Mouse (Mus musculus) spleen, postnatal 14 days (tissue): ENCODE results near the gene Sorcs1.

Experiments
- DNase-seq, 2 experiments: peaks; one replicate each; pipeline ENCODE4 v3.0.0; 2021 to 2022; ENCODE audit warnings: low spot score in 2 of 2

Sorcs1 gene

DNA sequence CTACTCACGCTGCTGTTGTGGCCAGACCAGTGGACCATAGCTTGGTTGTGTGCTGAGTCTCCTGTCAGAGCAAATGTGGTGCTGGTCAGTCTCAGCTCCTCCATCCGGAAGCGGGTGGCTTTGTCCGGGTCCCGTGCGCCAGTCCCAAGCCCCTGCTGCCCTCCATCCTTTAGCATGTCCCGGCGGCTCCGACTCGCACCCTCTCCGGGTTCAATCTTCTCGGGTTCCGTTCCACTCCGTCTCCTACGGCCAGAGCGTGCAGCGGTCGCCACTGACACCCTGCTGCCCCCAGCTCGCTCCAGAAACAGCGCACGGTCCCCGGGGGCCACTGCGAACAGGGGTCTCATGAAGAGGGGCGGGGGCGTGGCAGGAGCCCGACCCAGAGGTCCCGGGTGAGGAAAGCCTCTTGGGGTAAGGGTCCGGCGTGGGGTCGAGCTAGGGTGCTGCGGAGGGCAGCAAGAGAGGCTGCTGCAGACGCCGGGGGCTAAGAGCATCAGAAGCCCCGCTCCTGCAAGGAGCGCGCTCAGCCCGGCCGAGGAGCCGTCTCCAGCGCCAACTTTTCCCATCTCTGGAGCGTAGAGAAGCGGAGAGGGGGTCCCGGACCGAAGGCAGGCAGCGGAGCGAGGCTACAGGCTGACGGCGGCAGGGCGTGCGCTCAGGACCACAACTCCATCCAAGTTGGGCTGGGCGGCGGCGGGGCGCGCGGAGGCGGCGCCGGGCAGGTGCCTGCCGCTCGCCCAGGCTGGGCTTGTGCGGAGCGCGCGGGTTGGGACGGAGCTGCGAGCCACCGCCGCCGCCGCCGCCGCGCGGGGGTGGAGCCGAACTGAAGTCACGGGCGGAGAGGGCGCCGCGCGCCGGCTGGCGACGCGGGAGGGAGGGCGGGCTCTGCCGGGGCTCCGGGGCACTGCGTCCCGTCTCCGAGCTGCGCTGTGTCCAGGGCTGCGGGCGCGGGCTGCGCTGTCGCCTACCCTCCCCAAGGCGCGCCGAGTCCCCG lies at the start of gene Sorcs1:
Sorcs1 (minus strand) TSS at position 744 of the 994 bp plus-strand sequence.
- DNase-seq: no peak

DNA sequence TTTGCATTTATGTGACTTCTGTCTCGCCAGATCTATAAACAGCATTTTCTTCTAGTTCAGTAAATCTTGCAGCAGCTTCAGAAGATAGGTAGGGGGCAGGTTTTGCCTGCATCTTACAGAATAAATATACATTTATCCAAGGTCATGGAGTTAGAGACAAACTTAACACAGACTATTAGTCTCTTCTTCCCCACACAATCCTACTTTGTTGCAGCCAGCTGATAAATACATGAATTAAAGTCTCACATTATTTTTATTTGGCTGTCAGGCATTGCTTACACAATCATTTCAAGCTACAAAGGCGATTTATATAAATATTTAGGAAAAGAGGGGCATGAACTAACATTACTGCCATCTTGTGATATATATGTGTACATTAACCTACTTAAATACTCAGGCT lies 4.8 kb upstream of the Sorcs1 start:
- DNase-seq: no peak

DNA sequence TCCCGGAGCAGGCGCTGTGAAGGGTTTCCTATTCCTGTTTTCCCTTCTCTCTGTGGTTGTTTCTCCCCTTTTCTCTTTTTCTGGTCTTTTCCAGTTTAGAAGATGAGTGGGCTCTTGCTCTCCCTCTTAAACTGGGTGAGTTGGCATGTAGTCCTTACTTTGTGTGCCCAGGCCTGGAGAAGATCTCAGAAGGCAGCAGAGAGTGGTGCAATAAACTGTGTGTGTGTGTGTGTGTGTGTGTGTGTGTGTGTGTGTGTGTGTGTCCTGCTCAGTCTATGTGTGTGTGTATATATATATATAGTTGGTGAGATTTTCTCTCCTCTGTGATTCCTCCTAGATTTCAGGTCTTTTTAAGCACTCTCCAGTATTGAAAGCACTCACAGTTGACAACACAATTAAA lies 500 bp upstream of the Sorcs1 start:
- no peak for DNase-seq

DNA sequence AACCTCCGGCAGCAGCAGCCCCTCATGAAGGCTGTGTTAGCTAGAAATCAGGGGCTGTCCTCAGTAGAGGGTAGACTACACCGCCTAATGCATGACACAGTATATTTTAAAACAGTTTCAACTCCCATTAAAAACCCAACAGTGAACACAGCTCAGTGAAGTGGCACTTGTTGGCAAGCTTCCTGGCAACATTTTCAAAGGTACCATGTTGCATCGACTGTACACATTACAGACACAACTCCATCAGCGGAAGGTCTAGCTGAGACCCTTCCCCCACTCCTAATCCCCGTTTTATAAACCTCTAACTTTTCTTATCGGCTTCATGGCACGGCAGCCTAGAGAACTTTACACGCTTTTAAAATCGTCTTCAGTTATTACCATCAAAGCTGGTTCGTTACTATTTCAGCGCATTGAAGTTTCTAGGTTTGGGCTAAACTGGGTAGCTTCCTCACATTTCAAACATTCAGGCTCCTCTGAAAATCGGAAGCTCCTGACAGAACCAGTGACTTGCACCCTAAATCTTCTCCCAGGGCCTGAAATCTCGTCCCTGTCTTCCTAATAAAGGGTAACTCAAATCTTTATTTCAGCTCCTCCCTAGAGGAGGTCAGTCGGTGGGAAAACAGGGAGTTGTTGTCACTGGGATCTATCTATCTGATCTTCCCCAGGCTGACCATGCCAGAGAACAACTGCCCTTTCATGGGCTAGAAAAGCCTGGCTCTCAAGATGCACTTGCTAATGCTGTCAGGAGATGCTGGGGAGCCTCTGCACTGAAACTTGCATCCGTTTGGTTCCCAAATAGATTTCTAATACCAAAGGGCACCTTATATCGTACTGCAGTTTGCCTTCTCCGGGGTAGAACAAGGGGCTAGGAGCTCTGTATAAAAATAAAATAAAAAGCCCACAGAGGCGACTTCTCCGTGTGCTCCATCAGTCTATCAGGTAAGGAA lies 1.6 kb downstream of the Sorcs1 start:
- no peak for DNase-seq

DNA sequence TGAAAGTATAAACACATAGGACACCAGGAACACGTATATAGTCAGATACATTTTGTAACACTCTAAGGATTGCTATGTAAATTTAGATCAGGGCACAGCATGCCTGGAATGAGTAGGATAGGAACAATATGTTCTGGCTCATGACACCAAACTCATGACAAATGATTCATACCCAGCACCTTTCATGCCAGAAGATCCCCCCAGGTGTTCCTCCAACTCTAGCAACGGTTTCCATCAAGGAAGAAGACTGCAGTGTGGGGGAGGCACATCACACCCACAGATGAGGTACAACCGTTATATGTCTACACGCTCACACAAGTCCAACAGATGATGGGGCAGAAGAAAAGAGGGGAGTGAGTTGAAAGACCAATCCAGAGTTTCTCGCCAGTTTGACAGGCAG lies 3.5 kb downstream of the Sorcs1 start:
- no peak for DNase-seq

DNA sequence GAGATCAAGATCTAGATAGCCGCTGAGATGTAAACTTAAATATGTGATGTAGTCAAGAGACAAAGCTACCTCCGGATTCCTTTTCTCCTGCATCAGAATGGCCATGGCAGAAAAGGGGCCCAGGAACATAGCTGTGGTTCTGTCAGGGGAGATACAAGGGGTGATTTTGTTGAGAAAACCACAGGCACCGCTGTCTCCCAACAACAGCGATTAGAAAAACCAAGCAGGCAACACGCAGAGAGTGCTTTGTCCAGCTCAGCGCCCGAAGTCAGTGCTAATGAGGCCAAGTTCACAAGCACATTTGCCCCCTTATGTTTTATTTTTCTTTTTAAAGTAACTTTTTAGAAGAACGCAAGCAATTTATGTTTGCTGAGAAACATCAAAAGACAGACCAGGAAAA lies 10.9 kb downstream of the Sorcs1 start:
- DNase-seq: no peak

DNA sequence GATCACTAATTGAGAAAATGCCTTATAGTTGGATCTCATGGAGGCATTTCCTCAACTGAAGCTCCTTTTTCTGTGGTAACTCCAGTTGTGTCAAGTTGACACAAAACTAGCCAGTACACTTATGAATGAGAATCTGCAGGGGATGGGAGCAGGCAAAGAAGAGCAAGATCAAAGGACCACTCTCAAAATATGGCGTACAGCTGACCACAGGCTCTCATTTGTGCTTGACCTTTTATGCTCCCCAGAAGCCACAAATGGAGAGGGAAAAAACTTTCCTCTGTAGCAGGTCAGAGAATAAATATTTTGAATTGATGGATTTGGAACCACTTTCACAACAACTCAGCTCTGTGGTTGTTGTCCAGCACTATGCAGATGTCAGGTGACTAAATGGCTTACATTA lies 14.1 kb downstream of the Sorcs1 start:
- DNase-seq: no peak

DNA sequence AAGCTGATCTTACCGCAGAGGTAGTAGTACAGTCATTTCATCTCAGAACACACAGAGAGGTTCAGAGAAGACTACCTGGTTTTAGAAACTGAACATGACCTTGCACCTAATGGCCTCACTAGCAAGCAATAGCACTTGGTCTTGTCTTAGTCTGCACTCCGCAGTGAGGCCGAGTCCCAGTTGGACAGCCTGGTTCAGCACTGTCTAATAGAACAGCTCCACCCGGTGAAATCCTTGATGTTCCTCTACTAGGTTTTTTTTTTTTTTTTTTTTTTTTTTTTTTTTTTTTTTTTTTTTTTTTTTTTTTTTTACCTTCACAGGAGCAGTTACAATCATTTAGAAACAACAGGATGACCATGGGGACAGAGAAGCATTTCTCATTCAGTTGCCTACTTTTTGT lies 19.3 kb downstream of the Sorcs1 start:
- DNase-seq: no peak

DNA sequence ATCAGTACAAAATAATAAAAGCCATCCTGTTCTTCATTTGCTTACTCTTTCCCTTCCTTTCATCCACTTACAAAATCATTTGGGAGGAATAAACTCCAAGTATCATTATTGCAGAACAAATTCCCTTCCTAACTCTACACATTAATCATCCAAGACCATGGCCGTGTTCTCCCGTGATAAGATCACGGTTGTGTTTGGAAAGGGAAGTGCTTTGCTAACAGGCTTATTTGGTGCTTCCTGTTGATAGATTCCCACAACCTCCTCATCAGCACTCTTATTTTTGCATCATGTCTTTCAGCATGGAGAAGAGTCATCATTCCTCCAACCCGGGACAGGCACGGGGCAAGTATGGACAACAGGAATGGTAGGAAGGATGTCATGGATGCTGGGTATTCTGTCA lies 25.7 kb downstream of the Sorcs1 start:
- DNase-seq: no peak

DNA sequence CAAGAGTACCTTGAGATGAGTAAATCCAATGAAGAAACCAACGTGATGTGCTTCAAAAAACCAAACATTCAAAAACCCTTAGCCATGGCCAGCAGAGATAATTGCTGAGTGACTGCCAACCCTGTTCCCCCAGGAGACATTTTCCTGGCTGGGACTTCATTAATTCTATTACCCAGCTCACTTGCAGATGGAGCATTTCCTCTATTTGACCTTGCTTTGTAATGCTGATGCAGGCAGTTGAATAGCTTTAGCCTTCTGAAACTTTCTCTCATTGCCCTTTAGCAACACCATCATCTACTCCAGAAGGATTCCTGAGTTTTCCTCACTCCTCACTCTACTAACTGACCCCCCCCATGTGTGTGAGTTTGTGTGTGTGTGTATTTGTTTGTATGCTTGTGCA lies 34.6 kb downstream of the Sorcs1 start:
- no peak for DNase-seq

DNA sequence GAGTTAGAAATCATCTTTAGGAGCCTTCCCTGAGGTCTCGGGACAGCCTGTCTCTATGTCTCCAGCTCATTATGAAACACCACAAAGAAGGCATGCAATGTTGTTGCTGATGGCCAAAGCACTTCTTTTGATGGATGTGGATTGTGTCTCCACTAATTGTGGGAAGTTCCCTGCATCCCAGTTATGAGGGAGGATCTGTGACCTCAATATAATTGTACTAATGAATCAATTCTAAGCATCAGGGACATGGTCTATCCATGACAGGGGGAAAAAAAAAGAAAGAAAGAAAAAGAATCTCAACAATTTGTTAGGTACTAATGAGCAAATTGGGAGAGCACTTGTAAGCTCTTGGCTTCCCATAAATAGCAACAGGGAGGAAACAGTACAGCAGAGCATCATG lies 36.3 kb downstream of the Sorcs1 start:
- no peak for DNase-seq

DNA sequence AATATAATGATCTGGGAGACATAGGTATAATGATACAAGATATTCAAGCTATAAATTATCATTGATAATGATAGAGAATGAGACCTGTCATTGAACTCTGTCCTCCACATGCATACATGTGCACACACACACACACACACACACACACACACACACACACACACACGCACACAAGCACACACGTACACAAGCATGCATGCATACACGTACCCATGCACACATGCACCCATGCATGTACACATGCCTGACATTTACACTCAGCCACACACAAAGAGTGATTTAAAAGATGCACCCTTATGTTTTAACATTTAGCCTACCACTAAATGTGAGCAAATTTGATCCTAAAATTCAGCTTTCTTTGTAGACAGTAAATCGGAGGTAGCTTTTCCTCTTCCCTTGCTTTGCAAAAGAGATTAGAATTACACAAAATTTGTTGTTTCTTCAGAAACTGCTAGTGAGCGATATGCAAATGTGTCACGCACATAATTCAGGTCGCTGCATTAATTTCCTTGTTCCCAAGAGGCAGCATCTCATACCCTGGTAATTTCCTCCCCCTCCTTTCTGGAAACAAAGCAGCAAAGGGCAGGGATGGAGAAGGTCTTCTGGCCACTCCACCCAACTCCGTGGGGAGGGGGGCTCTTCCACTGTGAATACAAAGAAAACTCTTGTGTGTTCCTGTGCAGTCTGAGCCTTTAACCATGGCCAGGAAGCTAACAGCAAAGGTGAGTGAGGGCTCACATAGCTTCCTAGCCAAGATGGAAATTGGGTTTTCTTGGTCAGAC lies 38.0 kb downstream of the Sorcs1 start:
- no peak for DNase-seq

DNA sequence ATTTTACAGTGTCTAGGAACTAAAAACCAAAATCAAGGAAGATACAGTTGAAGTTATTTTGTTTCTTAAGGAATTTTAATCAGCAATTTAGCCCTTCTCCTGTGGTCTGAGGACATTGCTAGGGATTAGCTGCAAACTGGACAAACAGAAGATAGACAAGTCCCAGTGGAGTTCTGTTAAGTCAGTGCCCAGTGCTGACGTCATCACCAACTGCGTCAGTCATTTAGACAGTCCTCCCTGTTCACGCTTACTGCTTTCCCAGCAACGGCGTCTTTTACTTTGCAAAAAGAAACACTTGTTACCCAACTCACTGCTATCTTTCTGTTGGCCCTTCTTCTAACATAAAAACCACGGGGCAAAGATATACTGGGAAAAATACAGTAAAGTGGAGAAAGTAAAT lies 40.3 kb downstream of the Sorcs1 start:
- no peak for DNase-seq

DNA sequence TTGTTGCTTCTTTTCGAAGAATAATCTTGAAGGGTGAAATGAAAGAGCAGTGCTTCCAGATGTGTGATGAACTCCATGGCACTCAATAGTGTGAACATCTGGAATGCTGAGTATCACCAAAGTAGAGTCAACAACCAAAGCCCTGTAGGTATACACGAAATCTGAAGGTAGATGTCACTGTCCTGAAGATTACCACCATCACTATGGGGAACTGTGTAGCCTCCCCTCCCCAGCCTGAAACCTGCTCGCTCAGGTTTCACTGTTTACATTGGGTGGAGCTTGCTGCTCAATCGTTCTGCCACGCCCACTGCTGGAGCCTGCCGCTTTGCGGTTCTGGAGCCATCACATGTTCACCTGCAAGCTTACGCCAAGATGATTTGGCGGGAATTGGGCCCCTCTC lies 64.4 kb downstream of the Sorcs1 start:
- DNase-seq: no peak

DNA sequence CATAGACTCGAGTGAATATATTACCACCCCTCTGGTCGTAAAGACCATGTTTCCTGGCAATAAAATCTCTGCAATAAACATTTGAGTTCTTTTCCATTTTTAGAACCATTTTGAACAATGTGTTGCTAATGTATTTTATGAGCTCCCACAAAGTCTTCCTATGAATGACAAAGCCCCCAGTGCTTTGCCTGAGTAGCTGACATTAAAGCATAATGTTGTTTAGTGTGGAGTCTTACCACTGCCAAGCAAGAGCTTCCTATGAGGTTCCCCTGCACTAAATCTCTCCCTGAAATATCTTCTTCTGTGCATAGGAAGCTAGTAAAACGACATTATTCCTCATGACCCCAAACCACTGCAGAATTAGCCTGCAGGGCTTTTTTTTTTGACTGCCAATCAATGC lies 66.8 kb downstream of the Sorcs1 start:
- no peak for DNase-seq

DNA sequence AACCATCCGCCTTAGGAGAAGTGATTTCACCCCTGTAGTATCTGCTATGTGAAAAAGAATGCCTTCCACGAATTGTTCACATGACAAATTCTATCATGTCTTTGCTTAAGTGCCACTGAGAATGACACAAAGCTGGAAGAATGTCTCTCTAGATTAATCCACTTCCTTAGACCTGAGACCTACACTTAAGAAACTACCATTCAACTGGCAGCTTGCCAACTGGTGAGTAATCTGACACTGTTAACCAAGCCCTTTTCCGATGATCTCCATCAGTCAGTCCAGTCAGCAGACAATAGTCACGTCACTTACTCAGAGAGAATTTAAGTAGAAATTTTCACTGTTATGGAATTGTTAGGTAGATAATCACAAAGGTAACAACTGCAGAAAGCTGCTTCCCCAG lies 74.6 kb downstream of the Sorcs1 start:
- no peak for DNase-seq

DNA sequence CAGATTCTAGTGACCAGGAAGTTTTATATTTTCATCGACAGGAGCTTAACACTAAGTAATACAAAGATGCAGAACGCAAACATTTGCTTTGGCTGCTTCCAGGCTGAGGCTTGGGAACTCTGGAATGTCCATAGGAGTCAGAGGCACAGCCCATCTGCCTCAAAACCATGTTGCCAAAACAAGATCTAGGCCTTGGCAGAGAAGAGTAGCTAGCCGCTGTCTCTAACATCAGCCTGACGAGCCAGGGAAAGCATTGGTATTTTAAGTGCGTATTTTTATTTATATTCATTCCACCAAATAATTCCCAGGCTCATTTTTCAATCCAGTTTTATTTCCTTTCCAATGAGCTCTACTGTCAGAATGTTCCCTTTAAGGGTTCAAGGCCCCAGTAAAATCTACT lies 75.1 kb downstream of the Sorcs1 start:
- DNase-seq: no peak

DNA sequence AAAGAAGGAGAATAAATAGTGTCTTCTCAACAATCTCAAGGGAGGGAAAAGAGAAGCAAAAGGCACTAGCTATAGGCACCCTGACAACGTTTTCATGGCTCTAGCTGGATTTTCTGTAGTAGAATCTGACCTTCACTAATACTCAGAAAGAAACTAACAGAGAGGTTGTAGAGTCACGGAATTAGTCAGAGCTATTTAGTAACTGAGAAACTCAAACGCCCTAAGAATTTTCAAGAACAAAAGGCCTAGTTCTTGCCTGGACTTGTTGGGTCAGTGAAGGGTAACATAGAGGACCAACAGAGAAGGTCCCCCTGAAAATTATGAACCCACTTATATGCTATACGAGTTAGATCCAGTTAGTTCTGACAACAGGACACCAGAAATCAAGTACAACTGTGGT lies 81.1 kb downstream of the Sorcs1 start:
- no peak for DNase-seq

DNA sequence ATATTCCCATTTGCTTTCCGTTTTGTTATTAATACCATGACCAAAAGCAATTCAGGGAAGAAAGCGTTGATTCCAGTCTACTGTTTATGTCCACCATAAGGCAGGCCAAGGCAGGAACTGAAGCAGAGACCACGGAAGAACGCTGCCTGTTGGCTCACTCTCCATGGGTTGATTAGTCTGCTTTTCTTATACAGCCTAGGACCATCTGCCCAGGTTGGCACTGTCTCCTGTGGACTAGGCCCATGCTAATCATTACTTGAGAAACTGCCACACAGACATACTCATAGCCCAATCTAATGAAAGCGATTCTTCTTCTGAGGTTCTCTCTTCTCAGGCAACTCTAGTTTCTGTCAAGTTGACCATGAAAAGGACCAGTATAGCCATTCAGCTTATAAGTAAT lies 92.3 kb downstream of the Sorcs1 start:
- DNase-seq: no peak

DNA sequence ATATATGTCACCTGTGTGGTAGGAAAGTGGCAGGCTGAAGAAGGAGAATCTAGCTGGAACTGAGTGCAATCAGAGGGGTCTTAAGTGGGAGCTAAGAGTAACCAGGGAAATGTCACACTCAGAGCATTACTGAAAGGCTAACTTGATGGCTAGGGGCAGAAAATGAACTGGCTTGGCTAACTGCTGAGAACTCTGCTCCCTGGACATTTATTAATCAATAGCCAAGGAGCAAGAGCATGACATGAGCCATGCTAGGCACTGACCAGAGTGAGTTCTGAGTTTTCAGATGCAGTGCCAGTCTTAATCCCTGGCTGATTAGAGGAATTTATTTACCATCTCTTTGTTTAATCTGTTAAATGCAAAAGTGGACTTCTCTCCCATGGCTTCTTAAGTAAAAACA lies 95.5 kb downstream of the Sorcs1 start:
- DNase-seq: no peak

DNA sequence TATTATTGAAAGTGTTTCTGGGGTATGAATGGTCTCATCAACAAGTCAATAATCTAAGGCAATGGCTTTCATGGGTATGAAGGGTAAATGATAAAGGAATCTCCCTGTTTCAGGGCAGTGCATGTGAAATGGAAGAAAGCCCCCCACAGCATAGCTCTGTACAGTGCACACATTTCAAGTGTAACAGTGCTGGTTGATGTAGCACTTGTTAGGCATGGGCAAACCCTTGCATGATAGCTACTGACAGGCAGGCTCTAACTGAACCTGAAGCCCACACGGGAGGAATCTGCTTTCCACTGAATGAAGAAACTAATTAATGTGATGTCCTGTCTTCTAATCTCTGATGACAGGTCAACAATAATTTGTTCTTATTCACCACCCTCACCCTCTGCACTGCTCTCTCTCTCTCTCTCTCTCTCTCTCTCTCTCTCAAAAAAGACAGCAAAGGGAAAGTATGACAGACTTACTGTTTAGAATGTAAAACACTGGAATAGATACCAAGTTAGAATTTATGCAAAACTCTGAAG lies 108.7 kb downstream of the Sorcs1 start:
- DNase-seq: no peak

DNA sequence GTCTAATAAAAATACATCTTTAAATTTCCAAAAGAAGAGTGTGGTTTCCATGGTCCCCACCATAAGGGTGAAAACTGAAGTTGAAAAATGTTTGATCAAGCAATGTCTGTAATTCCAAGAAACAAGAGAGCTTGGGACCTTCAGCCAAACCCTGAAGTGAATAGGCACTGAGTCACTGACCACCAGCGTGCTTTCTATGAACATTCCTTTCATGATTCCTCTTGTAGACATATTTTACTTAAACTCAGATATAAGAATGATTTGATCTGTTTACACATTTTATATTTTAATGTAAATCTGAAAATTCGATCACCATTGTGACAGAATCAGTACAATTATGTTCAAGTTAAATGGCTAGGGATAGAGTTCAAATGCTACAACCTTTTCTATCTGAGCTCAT lies 112.1 kb downstream of the Sorcs1 start:
- DNase-seq: no peak
